Mouse (Mus musculus) kidney, embryonic 14.5 days (tissue): ENCODE results near the gene Atp7b. TPM values are rescaled to one million over a fixed set of nuclear protein-coding genes. Genes with fewer than 3 reads are reported as not detected.

Source experiments
- ATAC-seq: fragments of 200-750 bp; cut with Nextera tagmentation; 2 replicates; pipeline ENCODE4 v1.8.0; 2017; ENCODE audit warnings: moderate number of reproducible peaks, mild to moderate bottlenecking, moderate TSS enrichment, moderate library complexity; ENCODE audit not compliant: low FRiP score, low TSS enrichment
- H3K27ac ChIP-seq: fragments of 300-500 bp; sonication (generic); 2 replicates; pipeline ENCODE4 v1.5.1; 2014; ENCODE audit warnings: low read depth, mild to moderate bottlenecking, low read length, moderate library complexity, mixed read lengths
- H3K27me3 ChIP-seq: fragments of 300-500 bp; sonication (generic); 2 replicates; pipeline ENCODE4 v1.6.1; 2014; ENCODE audit warnings: mild to moderate bottlenecking, low read length; ENCODE audit not compliant: control insufficient read depth, insufficient read depth
- H3K36me3 ChIP-seq: fragments of 300-500 bp; sonication (generic); 2 replicates; pipeline ENCODE4 v1.6.1; 2014; ENCODE audit warnings: low read length, mixed read lengths; ENCODE audit not compliant: control insufficient read depth, insufficient read depth
- H3K4me1 ChIP-seq: fragments of 300-500 bp; sonication (generic); 2 replicates; pipeline ENCODE4 v1.6.1; 2014; ENCODE audit warnings: low read length, mixed read lengths; ENCODE audit not compliant: control insufficient read depth, insufficient read depth
- H3K4me2 ChIP-seq: fragments of 300-500 bp; sonication (generic); replicated peaks from 2 replicates; pipeline ENCODE4 v1.6.1; 2014; ENCODE audit warnings: low read depth, mild to moderate bottlenecking, low read length
- H3K4me3 ChIP-seq: fragments of 300-500 bp; sonication (generic); 2 replicates; pipeline ENCODE4 v1.5.1; 2014; ENCODE audit warnings: mild to moderate bottlenecking, low read length
- H3K9ac ChIP-seq: fragments of 300-500 bp; sonication (generic); 2 replicates; pipeline ENCODE4 v1.6.1; 2014; ENCODE audit warnings: low read depth, mild to moderate bottlenecking, low read length, moderate library complexity
- H3K9me3 ChIP-seq: fragments of 300-500 bp; sonication (generic); 2 replicates; pipeline ENCODE4 v1.6.1; 2016; ENCODE audit warnings: low read length; ENCODE audit not compliant: control insufficient read depth
- WGBS: fragments of 180-500 bp; shearing (Covaris S2); extraction: QIAGEN DNeasy Blood & Tissue Kit; methylation state at CpG from one replicate; pipeline ENCODE4 v1.1.7; 2014; 5-methylcytosine and 5-hydroxymethylcytosine counted together
- polyA plus RNA-seq: library from polyadenylated mRNA; unstranded; fragments of >200 nt; fragmentation: Nextera tagmentation; extraction: Ambion mirVana; gene quantifications from 2 replicates; pipeline ENCODE4 v1.2.1, GENCODE M21; 2014

The Atp7b gene
- polyA plus RNA-seq: 0.51 and 0.58 TPM in 2 replicates

DNA sequence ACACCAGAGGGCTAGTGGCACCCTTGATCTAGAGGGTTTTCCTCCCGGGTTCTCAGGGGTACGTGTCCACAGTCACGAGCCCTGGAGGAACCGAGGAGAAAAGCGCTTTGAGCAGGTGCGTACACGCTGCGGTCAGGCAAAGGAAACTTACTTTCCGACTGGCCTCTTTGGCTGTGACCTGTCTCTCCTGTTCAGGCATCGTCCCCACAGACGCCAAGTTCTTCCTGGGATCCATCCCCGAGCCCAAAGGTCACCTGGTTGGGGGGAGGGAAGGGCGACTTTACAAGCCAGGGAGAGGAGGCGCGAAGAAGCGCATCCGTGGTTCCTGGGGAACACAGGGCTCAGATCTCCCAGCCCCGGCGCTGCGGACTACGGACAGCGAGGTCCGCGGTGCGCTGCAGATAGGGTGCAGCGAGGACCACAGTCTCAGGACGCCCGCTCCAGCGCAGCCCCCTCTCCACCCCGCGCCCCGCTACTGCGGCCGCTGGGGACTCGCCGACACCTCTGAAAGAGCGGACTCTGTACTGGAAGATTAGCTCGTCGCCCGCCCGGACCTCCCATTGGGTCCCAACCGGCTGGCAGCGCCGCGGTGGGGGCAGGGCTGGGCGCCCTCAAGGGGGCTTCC, at the start of gene Atp7b:
Gene Atp7b (minus strand): TSS at position 485 of the 625 bp plus-strand sequence.
- no peak within 1 kb of the TSS for H3K27ac ChIP-seq
- peak; percentile 91 for ATAC-seq
- peaks cover 19% of the 10 kb centered on the region for H3K36me3 ChIP-seq
- under 1% methylated on average over 36 of the region's 46 CpGs for WGBS
- no peaks in the 10 kb centered on the region for H3K4me1 ChIP-seq
- peaks cover 16% of the 10 kb centered on the region for H3K27me3 ChIP-seq
- peak within 1 kb of the TSS; percentile 62 for H3K9ac ChIP-seq
- H3K9me3 ChIP-seq: no peaks in the 10 kb centered on the region
- peak within 1 kb of the TSS; percentile 63 for H3K4me3 ChIP-seq
- H3K4me2 ChIP-seq: peak within 1 kb of the TSS; percentile 73

DNA sequence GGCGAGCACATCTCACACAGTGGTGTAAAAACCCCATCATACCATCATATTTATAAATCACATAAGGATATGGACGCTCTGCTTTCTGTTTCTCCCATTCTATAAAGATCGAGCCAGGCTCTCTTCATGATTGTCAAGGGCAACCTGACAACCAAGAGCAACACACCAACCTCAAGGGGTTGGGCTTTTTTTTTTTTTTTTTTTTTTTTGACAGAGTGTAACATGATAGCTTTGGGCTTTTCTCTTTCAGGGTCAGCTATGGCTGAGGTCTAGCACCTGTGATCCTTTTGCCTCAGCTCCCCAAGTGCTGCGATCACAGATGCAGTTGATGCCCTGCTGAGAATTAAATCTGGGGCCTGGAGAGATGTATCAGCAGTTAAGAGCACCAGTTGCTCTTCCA, 46.9 kb upstream of the Atp7b start:
- H3K9ac ChIP-seq: no peak overlapping the region
- H3K36me3 ChIP-seq: no peaks in the 10 kb centered on the region
- H3K27me3 ChIP-seq: no peaks in the 10 kb centered on the region
- H3K4me1 ChIP-seq: no peaks in the 10 kb centered on the region
- no peak overlapping the region for H3K4me3 ChIP-seq
- H3K9me3 ChIP-seq: no peaks in the 10 kb centered on the region
- ATAC-seq: no peak
- H3K4me2 ChIP-seq: no peak overlapping the region
- no peak overlapping the region for H3K27ac ChIP-seq
- WGBS: 73% methylated on average over 4 of the region's 4 CpGs

GRCm38 (mm10) chr8:22091568-22091967, 31.5 kb upstream of the Atp7b start:
- H3K4me2 ChIP-seq: no peak overlapping the region
- ATAC-seq: no peak
- H3K27ac ChIP-seq: no peak overlapping the region
- WGBS: 38% methylated on average over 8 of the region's 8 CpGs
- H3K4me1 ChIP-seq: no peaks in the 10 kb centered on the region
- H3K27me3 ChIP-seq: no peaks in the 10 kb centered on the region
- H3K9me3 ChIP-seq: no peaks in the 10 kb centered on the region
- H3K4me3 ChIP-seq: no peak overlapping the region
- no peak overlapping the region for H3K9ac ChIP-seq
- H3K36me3 ChIP-seq: no peaks in the 10 kb centered on the region

DNA sequence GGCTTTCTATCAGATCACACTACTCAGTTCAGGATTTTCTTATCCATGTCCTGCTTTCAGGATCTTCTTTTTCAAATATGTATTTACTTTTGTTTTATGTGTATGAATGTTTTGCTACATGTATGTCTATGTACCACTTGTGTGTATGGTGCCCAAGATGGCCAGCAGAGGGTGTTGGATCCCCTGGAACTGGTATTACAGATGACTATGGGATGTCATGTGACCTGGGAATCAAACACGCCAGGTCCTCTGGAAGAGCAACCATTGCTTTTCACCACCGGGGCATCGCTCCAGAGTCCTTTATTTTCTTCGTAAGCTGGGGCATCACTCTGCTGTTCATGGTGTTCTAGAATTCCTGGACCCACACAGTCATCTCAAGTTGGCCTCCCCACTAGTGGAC, 29.1 kb upstream of the Atp7b start:
- ATAC-seq: no peak
- WGBS: 90% methylated on average over 4 of the region's 4 CpGs
- H3K4me2 ChIP-seq: no peak overlapping the region

GRCm38 (mm10) chr8:22079313-22080007, 19.4 kb upstream of the Atp7b start:
- no peak for ATAC-seq
- no peaks in the 10 kb centered on the region for H3K36me3 ChIP-seq
- no peaks in the 10 kb centered on the region for H3K27me3 ChIP-seq
- no peak overlapping the region for H3K9ac ChIP-seq
- H3K4me2 ChIP-seq: no peak overlapping the region
- no peak overlapping the region for H3K4me3 ChIP-seq
- H3K4me1 ChIP-seq: no peaks in the 10 kb centered on the region
- no peak overlapping the region for H3K27ac ChIP-seq
- no peaks in the 10 kb centered on the region for H3K9me3 ChIP-seq
- 84% methylated on average over 9 of the region's 9 CpGs for WGBS

More for the DNA sequence above, 29.1 kb upstream of the Atp7b start:
- Histone ChIP-seq H3K27ac (no peak overlapping the region), H3K27me3 (no peaks in the 10 kb centered on the region), H3K4me1 (no peaks in the 10 kb centered on the region), H3K4me3 (no peak overlapping the region), H3K36me3 (no peaks in the 10 kb centered on the region), H3K9me3 (no peaks in the 10 kb centered on the region), H3K9ac (no peak overlapping the region)

- Histone ChIP-seq H3K36me3 (peaks cover 31% of the 10 kb centered on the region), H3K4me3 (peak overlapping the region; percentile 63), H3K9ac (peak overlapping the region; percentile 62), H3K9me3 (no peaks in the 10 kb centered on the region), H3K4me1 (no peaks in the 10 kb centered on the region), H3K27ac (no peak overlapping the region), H3K4me2 (peak overlapping the region; percentile 71), H3K27me3 (peaks cover 16% of the 10 kb centered on the region)
- WGBS: 6% methylated on average over 3 of the region's 3 CpGs
- ATAC-seq: no peak
These were observed 1.0 kb upstream of the Atp7b start for GRCm38 (mm10) chr8:22061126-22061525.

DNA sequence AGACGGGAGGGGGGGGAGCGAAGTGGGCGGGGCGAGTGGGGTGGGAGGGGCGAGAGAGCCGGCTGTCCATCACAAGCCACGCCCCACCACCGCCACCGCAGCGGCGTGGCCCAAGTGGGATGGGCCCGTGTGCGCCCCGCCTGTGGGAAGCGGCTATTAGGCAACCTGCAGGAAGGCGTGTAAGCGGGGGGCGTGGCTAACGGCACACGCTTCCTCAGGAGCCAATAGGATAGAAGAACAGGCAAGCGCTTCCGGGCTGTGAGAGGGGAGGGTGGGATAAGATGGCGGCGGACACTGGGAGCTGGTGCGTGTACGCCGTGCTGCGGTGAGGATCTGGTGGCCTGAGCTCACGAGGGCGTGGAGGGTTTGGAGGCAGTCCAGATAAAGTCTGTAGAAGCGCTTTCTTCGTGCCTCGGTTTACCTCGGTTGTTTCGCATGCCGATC, 363 bp upstream of the Atp7b start, which contains the start of gene Alg11:
Gene Alg11 (plus strand): TSS at position 276 of the 444 bp plus-strand sequence.
- Histone ChIP-seq H3K4me3 (peak within 1 kb of the TSS; percentile 63), H3K9me3 (no peaks in the 10 kb centered on the region), H3K9ac (peak within 1 kb of the TSS; percentile 62), H3K27ac (no peak within 1 kb of the TSS), H3K27me3 (peaks cover 16% of the 10 kb centered on the region), H3K4me1 (no peaks in the 10 kb centered on the region), H3K4me2 (peak within 1 kb of the TSS; percentile 73), H3K36me3 (peaks cover 25% of the 10 kb centered on the region)
- WGBS: under 1% methylated on average over 36 of the region's 36 CpGs
- peak; percentile 100 for ATAC-seq

- peaks cover 16% of the 10 kb centered on the region for H3K27me3 ChIP-seq
- peak overlapping the region; percentile 73 for H3K4me2 ChIP-seq
- no peak overlapping the region for H3K27ac ChIP-seq
- no peaks in the 10 kb centered on the region for H3K9me3 ChIP-seq
- peak overlapping the region; percentile 62; the same call in 1 of the 2 replicates for H3K9ac ChIP-seq
- WGBS: 43% methylated on average over 11 of the region's 11 CpGs
- peaks cover 14% of the 10 kb centered on the region; the same call in 1 of the 2 replicates for H3K36me3 ChIP-seq
- peak overlapping the region; percentile 63 for H3K4me3 ChIP-seq
- H3K4me1 ChIP-seq: no peaks in the 10 kb centered on the region
- no peak for ATAC-seq
These were observed 859 bp downstream of the Atp7b start for GRCm38 (mm10) chr8:22059153-22059738.

- Histone ChIP-seq H3K4me3 (no peak overlapping the region), H3K4me1 (no peaks in the 10 kb centered on the region), H3K27me3 (peaks cover 16% of the 10 kb centered on the region), H3K27ac (no peak overlapping the region), H3K4me2 (no peak overlapping the region), H3K9ac (no peak overlapping the region), H3K9me3 (no peaks in the 10 kb centered on the region), H3K36me3 (peaks cover 7% of the 10 kb centered on the region; the same call in 1 of the 2 replicates)
- 80% methylated on average over 9 of the region's 9 CpGs for WGBS
- ATAC-seq: no peak
These were observed 1.7 kb downstream of the Atp7b start for GRCm38 (mm10) chr8:22058368-22058767.
